Mouse (Mus musculus) embryonic fibroblast, embryonic 13.5 days (primary cell): ENCODE measurements around the gene 1700001O22Rik. TPM values are rescaled to one million over a fixed set of nuclear protein-coding genes. Genes with fewer than 3 reads are reported as not detected.

Experiments
- H3K27ac ChIP-seq: 2 replicates; pipeline ENCODE4 v1.5.1; 2012; ENCODE audit warnings: low read length, control low read depth, inconsistent platforms; ENCODE audit not compliant: insufficient read depth
- H3K4me1 ChIP-seq: 2 replicates; pipeline ENCODE4 v1.6.1; 2011; ENCODE audit warnings: low read length; ENCODE audit not compliant: control insufficient read depth, insufficient read depth
- H3K4me3 ChIP-seq: 2 replicates; pipeline ENCODE4 v1.5.1; 2011; ENCODE audit warnings: mild to moderate bottlenecking, control low read depth, low read length; ENCODE audit not compliant: insufficient read depth
- CTCF ChIP-seq: IDR thresholded peaks from 2 replicates; pipeline ENCODE4 v1.5.1; 2011; ENCODE audit warnings: mild to moderate bottlenecking, control low read depth, low read length, moderate library complexity, borderline replicate concordance; ENCODE audit not compliant: insufficient read depth
- POLR2A ChIP-seq: IDR thresholded peaks from 2 replicates; pipeline ENCODE4 v1.6.1; 2011; ENCODE audit warnings: low read depth, mild to moderate bottlenecking, control low read depth, low read length, moderate library complexity
- polyA plus RNA-seq: library from polyadenylated mRNA; stranded (reverse); fragments of >200 nt; gene quantifications from 2 replicates; pipeline ENCODE4 v1.2.4, GENCODE M21; 2011; ENCODE audit warnings: low read depth; ENCODE audit not compliant: missing spikeins, insufficient read length

1700001O22Rik gene
- polyA plus RNA-seq, 1 experiment = not detected

DNA sequence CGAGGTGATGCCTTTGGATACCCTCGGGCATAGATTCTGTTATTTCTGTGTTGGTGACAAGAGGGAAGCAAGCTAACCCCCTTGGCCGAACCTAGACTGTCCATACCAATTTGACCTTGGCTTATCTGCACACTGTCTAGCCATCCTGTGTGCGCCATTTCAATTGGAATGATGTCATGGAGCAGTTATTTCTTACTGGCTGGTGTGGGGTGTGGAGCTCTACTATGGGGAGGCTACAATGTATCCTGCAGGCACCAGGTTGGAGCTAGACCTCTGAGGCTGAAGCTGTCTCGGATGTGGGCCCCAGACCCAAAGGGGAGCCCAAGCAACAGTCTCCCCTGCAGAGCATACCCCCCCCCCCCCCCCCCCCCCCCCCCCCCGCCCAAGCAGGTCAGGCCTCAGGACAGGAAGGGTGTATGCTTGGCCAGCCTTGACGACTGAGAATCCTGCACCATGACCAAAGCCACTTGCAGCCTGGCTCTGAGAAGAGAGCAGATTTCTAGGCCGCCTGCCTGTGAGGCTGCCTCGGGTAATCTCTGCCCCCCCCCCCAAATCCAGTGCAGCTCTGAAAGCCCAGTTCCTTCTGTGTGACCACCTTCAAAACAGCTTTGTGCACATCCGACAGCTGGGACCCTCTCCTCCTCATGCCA lies 31.0 kb upstream of the 1700001O22Rik start, which contains the start of gene Prrx2:
TSS of gene Prrx2 (plus strand) at position 600 of the 650 bp plus-strand sequence.
- Histone ChIP-seq H3K4me1 (peaks cover 11% of the 10 kb centered on the region; the same call in 1 of the 2 replicates), H3K4me3 (no peak within 1 kb of the TSS), H3K27ac (peak within 1 kb of the TSS; percentile 81)
- no peak for TF ChIP-seq POLR2A
- no peak for TF ChIP-seq CTCF

DNA sequence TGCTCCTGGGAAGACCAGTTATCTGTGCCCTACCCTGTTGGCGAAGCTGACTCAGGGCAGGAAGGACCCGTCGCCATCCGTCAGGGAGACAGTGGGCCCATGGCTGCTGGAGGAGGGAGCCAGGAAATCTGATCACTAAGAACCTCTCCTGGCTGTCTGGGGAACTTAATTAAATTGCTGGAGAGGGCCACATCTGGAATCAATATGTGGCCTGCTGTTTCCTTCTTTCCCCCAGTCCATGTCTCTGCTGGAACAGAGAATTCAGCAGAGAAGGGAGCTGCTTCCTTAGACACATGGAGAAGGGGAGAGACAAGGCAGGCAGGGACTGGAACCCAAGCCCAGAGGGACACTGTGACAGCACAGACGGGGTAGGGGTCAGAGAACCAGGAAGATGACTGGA lies 30.2 kb upstream of the 1700001O22Rik start:
- peaks cover 11% of the 10 kb centered on the region; the same call in 1 of the 2 replicates for H3K4me1 ChIP-seq
- H3K27ac ChIP-seq = peak overlapping the region; percentile 81
- no peak overlapping the region for H3K4me3 ChIP-seq
- TF ChIP-seq POLR2A (no peak), CTCF (no peak)

- no peak within 1 kb of the TSS for H3K27ac ChIP-seq
- H3K4me3 ChIP-seq = no peak within 1 kb of the TSS
- peaks cover 11% of the 10 kb centered on the region for H3K4me1 ChIP-seq
- no peak for TF ChIP-seq CTCF
- TF ChIP-seq POLR2A = no peak
Observed at GRCm38 (mm10) chr2:30830283-30830795, 26.9 kb upstream of the 1700001O22Rik start, which contains the start of gene Asb6. Asb6 (minus strand) TSS chr2:30830333.

- peaks cover 6% of the 10 kb centered on the region for H3K4me1 ChIP-seq
- H3K4me3 ChIP-seq = no peak overlapping the region
- no peak overlapping the region for H3K27ac ChIP-seq
- peak; percentile 61; the same call in 1 of the 2 replicates for TF ChIP-seq CTCF
- TF ChIP-seq POLR2A = no peak
Observed at GRCm38 (mm10) chr2:30829315-30829714, 25.9 kb upstream of the 1700001O22Rik start.

DNA sequence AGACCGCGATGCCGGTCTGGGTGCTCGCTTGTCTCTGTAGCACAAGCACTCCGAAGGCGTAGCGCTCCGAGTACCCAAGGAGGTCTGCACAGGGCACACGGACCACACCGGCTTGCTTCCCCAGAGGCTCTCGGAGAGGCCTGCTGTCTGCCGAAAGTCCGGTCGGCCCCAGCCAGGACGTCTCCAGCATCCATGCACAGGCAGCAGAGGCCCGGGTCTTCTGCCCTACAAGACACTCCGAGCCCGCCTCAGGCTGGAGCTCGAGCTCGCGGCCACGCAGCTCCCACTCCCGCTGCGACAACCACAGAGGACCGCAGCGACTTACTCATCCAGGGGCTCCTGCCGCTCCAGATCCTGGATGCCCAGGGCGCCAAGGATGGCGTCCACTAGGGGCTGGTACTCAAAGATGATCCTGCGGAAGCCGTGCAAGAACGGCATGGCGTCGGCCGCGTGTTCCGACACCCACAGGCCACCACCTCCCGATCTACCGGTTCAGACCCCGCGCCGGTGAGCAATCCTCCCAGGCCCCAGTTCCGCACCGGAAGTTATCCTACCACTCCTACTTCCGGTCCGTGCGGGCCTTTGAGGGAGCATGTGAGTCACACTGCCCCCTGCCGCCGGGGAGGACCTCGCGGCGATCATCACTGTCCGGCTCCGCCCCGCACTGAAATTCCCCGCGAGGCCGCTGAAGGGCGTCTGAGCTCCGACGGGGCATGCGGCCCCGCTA lies 24.5 kb upstream of the 1700001O22Rik start:
- peaks cover 2% of the 10 kb centered on the region for H3K4me1 ChIP-seq
- TF ChIP-seq POLR2A (peak; percentile 79), CTCF (peak; percentile 89)
- peak overlapping the region; percentile 76 for H3K4me3 ChIP-seq
- H3K27ac ChIP-seq = peak overlapping the region; percentile 34

GRCm38 (mm10) chr2:30826825-30827748 lies 23.6 kb upstream of the 1700001O22Rik start:
- peaks cover 2% of the 10 kb centered on the region; the same call in 1 of the 2 replicates for H3K4me1 ChIP-seq
- peak overlapping the region; percentile 34 for H3K27ac ChIP-seq
- peak overlapping the region; percentile 76 for H3K4me3 ChIP-seq
- TF ChIP-seq CTCF (peak; percentile 36; the same call in 1 of the 2 replicates), POLR2A (peak; percentile 52; the same call in 1 of the 2 replicates)

- Histone ChIP-seq H3K27ac (peak overlapping the region; percentile 9; the same call in 1 of the 2 replicates), H3K4me3 (no peak overlapping the region), H3K4me1 (peaks cover 2% of the 10 kb centered on the region; the same call in 1 of the 2 replicates)
- TF ChIP-seq CTCF (no peak), POLR2A (0 out of 2 replicates have a peak, but pooled peaks have one; percentile 0)
Observed at GRCm38 (mm10) chr2:30823385-30824153, 20.1 kb upstream of the 1700001O22Rik start.

DNA sequence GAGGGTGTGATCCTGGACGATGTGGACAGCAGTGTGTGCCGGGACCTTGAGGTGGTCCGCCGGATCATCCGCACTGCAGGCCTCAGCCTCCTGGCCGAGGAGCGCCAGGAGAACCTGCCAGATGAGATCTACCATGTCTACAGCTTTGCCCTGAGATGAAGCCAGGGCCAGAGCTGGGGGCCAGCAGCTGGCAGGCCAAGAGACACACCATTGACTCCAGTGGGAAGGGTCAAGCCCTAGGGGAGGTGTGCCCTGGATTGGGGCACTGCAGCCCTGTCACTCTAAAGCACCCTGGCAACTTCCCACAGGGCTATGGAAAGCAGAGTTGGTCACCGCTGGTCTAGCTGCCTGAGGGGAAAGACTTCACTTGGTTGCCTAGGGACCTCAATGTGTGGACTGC lies 19.0 kb upstream of the 1700001O22Rik start:
- Histone ChIP-seq H3K4me3 (no peak overlapping the region), H3K4me1 (peaks cover 2% of the 10 kb centered on the region; the same call in 1 of the 2 replicates), H3K27ac (no peak overlapping the region)
- TF ChIP-seq CTCF (no peak), POLR2A (0 out of 2 replicates have a peak, but pooled peaks have one; percentile 17)

GRCm38 (mm10) chr2:30821073-30821472 lies 17.6 kb upstream of the 1700001O22Rik start:
- Histone ChIP-seq H3K27ac (no peak overlapping the region), H3K4me3 (no peak overlapping the region), H3K4me1 (peaks cover 2% of the 10 kb centered on the region; the same call in 1 of the 2 replicates)
- TF ChIP-seq CTCF = no peak
- no peak for TF ChIP-seq POLR2A
